Mouse (Mus musculus) monocyte, adult 2 months (primary cell): Measurements from ENCODE around the gene Olfr1197.

Experiments
- DNase-seq, 2 experiments: peaks; one replicate each; pipeline ENCODE4 v3.0.0; 2022; ENCODE audit warnings: low spot score in 2 of 2, low read depth in 1 of 2

Olfr1197 gene

GRCm38 (mm10) chr2:88732266-88732665 lies at the start of gene Olfr1197:
Olfr1197 (minus strand) TSS chr2:88732366.
- no peak for DNase-seq

GRCm38 (mm10) chr2:88770388-88770787 lies 38.2 kb upstream of the Olfr1197 start, which contains the start of gene Olfr1200:
Olfr1200 (minus strand) TSS chr2:88770488.
- no peak for DNase-seq

- DNase-seq: no peak
Measured at GRCm38 (mm10) chr2:88760369-88760768, 28.2 kb upstream of the Olfr1197 start, which contains the start of gene Olfr1199. Olfr1199 (minus strand) TSS chr2:88760469.

GRCm38 (mm10) chr2:88751270-88751669 lies 19.1 kb upstream of the Olfr1197 start, which contains the start of gene Olfr1198:
Olfr1198 (minus strand) TSS chr2:88751370.
- DNase-seq: no peak

GRCm38 (mm10) chr2:88743379-88743778 lies 11.2 kb upstream of the Olfr1197 start:
- DNase-seq: no peak

- DNase-seq: no peak
Measured at GRCm38 (mm10) chr2:88704497-88704896, 27.7 kb downstream of the Olfr1197 start, which contains the start of gene Olfr1196. Olfr1196 (minus strand) TSS chr2:88704597.

- DNase-seq: no peak
Measured at GRCm38 (mm10) chr2:88689087-88689486, 43.1 kb downstream of the Olfr1197 start, which contains the start of gene Olfr1195. Olfr1195 (minus strand) TSS chr2:88689187.
